Mouse (Mus musculus) stomach, embryonic 14.5 days (tissue): ENCODE results near the gene Syce2. TPM values are rescaled to one million over a fixed set of nuclear protein-coding genes. Genes with fewer than 3 reads are reported as not detected.

Experiments
- ATAC-seq: fragments of 200-750 bp; cut with Nextera tagmentation; 2 replicates; pipeline ENCODE4 v1.8.0; 2017; ENCODE audit warnings: low read depth, moderate TSS enrichment; ENCODE audit not compliant: insufficient number of reproducible peaks, insufficient read depth, low FRiP score
- H3K27ac ChIP-seq: fragments of 300-500 bp; sonication (generic); 2 replicates; pipeline ENCODE4 v1.5.1; 2014; ENCODE audit warnings: mild to moderate bottlenecking, low read length, moderate library complexity, mixed read lengths
- H3K27me3 ChIP-seq: fragments of 300-500 bp; sonication (generic); 2 replicates; pipeline ENCODE4 v1.6.1; 2014; ENCODE audit warnings: low read length, control low read depth, mixed read lengths; ENCODE audit not compliant: control insufficient read depth, insufficient read depth
- H3K36me3 ChIP-seq: fragments of 300-500 bp; sonication (generic); 2 replicates; pipeline ENCODE4 v1.6.1; 2014; ENCODE audit warnings: mild to moderate bottlenecking, control low read depth, low read length, moderate library complexity, mixed read lengths; ENCODE audit not compliant: control insufficient read depth, insufficient read depth
- H3K4me1 ChIP-seq: fragments of 300-500 bp; sonication (generic); 2 replicates; pipeline ENCODE4 v1.6.1; 2014; ENCODE audit warnings: low read length, control low read depth, mixed read lengths; ENCODE audit not compliant: control insufficient read depth, insufficient read depth
- H3K4me2 ChIP-seq: fragments of 300-500 bp; sonication (generic); replicated peaks from 2 replicates; pipeline ENCODE4 v1.6.1; 2014; ENCODE audit warnings: low read depth, low read length, control low read depth
- H3K4me3 ChIP-seq: fragments of 300-500 bp; sonication (generic); 2 replicates; pipeline ENCODE4 v1.5.1; 2014; ENCODE audit warnings: low read depth, low read length, control low read depth
- H3K9ac ChIP-seq: fragments of 300-500 bp; sonication (generic); replicated peaks from 2 replicates; pipeline ENCODE4 v1.6.1; 2014; ENCODE audit warnings: low read depth, mild to moderate bottlenecking, control low read depth, low read length, moderate library complexity, mixed read lengths
- H3K9me3 ChIP-seq: fragments of 300-500 bp; sonication (generic); 2 replicates; pipeline ENCODE4 v1.6.1; 2016; ENCODE audit warnings: low read depth, low read length, control low read depth; ENCODE audit not compliant: control insufficient read depth
- WGBS: fragments of 180-500 bp; shearing (Covaris S2); extraction: QIAGEN DNeasy Blood & Tissue Kit; methylation state at CpG from one replicate; pipeline ENCODE4 v1.1.7; 2014; 5-methylcytosine and 5-hydroxymethylcytosine counted together
- polyA plus RNA-seq: library from polyadenylated mRNA; unstranded; fragments of >200 nt; fragmentation: Nextera tagmentation; extraction: Ambion mirVana; gene quantifications from 2 replicates; pipeline ENCODE4 v1.2.1, GENCODE M21; 2014

Syce2 gene
- polyA plus RNA-seq, 1 experiment from 2014 or later: 77.8 TPM

- H3K4me2 ChIP-seq: peak overlapping the region; percentile 59
- H3K4me3 ChIP-seq: peak overlapping the region; percentile 87
- ATAC-seq: no peak
- WGBS: 2% methylated on average over 7 of the region's 7 CpGs
- H3K4me1 ChIP-seq: peaks cover 25% of the 10 kb centered on the region
- H3K27ac ChIP-seq: peak overlapping the region; percentile 93
- peak overlapping the region; percentile 88 for H3K9ac ChIP-seq
- H3K27me3 ChIP-seq: no peaks in the 10 kb centered on the region
- H3K9me3 ChIP-seq: no peaks in the 10 kb centered on the region
- peaks cover 77% of the 10 kb centered on the region for H3K36me3 ChIP-seq
Measured at GRCm38 (mm10) chr8:84839875-84840247, 32.0 kb upstream of the Syce2 start.

- Histone ChIP-seq H3K4me1 (peaks cover 25% of the 10 kb centered on the region), H3K27ac (peak within 1 kb of the TSS; percentile 93), H3K4me3 (peak within 1 kb of the TSS; percentile 87), H3K36me3 (peaks cover 78% of the 10 kb centered on the region), H3K9ac (peak within 1 kb of the TSS; percentile 88), H3K4me2 (peak within 1 kb of the TSS; percentile 59), H3K9me3 (no peaks in the 10 kb centered on the region), H3K27me3 (no peaks in the 10 kb centered on the region)
- ATAC-seq: peak; percentile 93
- under 1% methylated on average over 45 of the region's 55 CpGs for WGBS
Measured at GRCm38 (mm10) chr8:84840248-84840999, 31.5 kb upstream of the Syce2 start, which contains the start of gene Rad23a. Gene Rad23a (minus strand): TSS chr8:84840665.

- WGBS: 74% methylated on average over 1 of the region's 1 CpGs
- Histone ChIP-seq H3K27ac (peak overlapping the region; percentile 44; the same call in 1 of the 2 replicates), H3K36me3 (peaks cover 72% of the 10 kb centered on the region), H3K4me2 (no peak overlapping the region), H3K9ac (no peak overlapping the region), H3K4me1 (peaks cover 22% of the 10 kb centered on the region), H3K9me3 (no peaks in the 10 kb centered on the region), H3K4me3 (no peak overlapping the region), H3K27me3 (no peaks in the 10 kb centered on the region)
- ATAC-seq: no peak
Measured at GRCm38 (mm10) chr8:84841514-84841913, 30.4 kb upstream of the Syce2 start.

- Histone ChIP-seq H3K4me1 (peaks cover 22% of the 10 kb centered on the region), H3K36me3 (peaks cover 47% of the 10 kb centered on the region), H3K27me3 (no peaks in the 10 kb centered on the region), H3K4me3 (peak overlapping the region; percentile 93), H3K9me3 (no peaks in the 10 kb centered on the region), H3K27ac (no peak overlapping the region), H3K4me2 (peak overlapping the region; percentile 80), H3K9ac (peak overlapping the region; percentile 97; the same call in 1 of the 2 replicates)
- 79% methylated on average over 9 of the region's 9 CpGs for WGBS
- no peak for ATAC-seq
Measured at GRCm38 (mm10) chr8:84844397-84845070, 27.4 kb upstream of the Syce2 start.

- H3K36me3 ChIP-seq: peaks cover 47% of the 10 kb centered on the region
- H3K9ac ChIP-seq: peak overlapping the region; percentile 97
- peak overlapping the region; percentile 80 for H3K4me2 ChIP-seq
- peak overlapping the region; percentile 93 for H3K4me3 ChIP-seq
- no peaks in the 10 kb centered on the region for H3K9me3 ChIP-seq
- ATAC-seq: no peak
- H3K27ac ChIP-seq: peak overlapping the region; percentile 76; the same call in 1 of the 2 replicates
- no peaks in the 10 kb centered on the region for H3K27me3 ChIP-seq
- 14% methylated on average over 12 of the region's 12 CpGs for WGBS
- peaks cover 20% of the 10 kb centered on the region for H3K4me1 ChIP-seq
Measured at GRCm38 (mm10) chr8:84845355-84846093, 26.4 kb upstream of the Syce2 start.

GRCm38 (mm10) chr8:84846094-84846721 is 25.7 kb upstream of the Syce2 start:
- Histone ChIP-seq H3K36me3 (peaks cover 45% of the 10 kb centered on the region), H3K9me3 (no peaks in the 10 kb centered on the region), H3K4me1 (peaks cover 20% of the 10 kb centered on the region), H3K4me2 (peak overlapping the region; percentile 80), H3K9ac (peak overlapping the region; percentile 97), H3K4me3 (peak overlapping the region; percentile 93), H3K27ac (peak overlapping the region; percentile 76; the same call in 1 of the 2 replicates), H3K27me3 (no peaks in the 10 kb centered on the region)
- ATAC-seq: no peak
- under 1% methylated on average over 30 of the region's 30 CpGs for WGBS

GRCm38 (mm10) chr8:84846722-84847572 is 25.0 kb upstream of the Syce2 start, which contains the start of gene Calr:
Gene Calr (minus strand): TSS chr8:84846934.
- Histone ChIP-seq H3K9me3 (no peaks in the 10 kb centered on the region), H3K27ac (peak within 1 kb of the TSS; percentile 82), H3K36me3 (peaks cover 39% of the 10 kb centered on the region), H3K4me1 (peaks cover 20% of the 10 kb centered on the region), H3K4me2 (peak within 1 kb of the TSS; percentile 80), H3K27me3 (no peaks in the 10 kb centered on the region), H3K4me3 (peak within 1 kb of the TSS; percentile 93), H3K9ac (peak within 1 kb of the TSS; percentile 97)
- peak; percentile 100 for ATAC-seq
- WGBS: under 1% methylated on average over 55 of the region's 55 CpGs
